Mouse (Mus musculus): Measurements from ENCODE around the gene Fam173b.

Fam173b gene

GRCm38 (mm10) chr15:31636091-31636595 lies 34.5 kb downstream of the Fam173b start:
- no peak for DNase-seq (ENCODE audit: low spot score)

GRCm38 (mm10) chr15:31647225-31647624 lies 45.6 kb downstream of the Fam173b start:
- no peak for DNase-seq (ENCODE audit: low spot score)

GRCm38 (mm10) chr15:31647851-31648569 lies 46.4 kb downstream of the Fam173b start:
- DNase-seq (ENCODE audit: low spot score), result no peak

- DNase-seq (ENCODE audit: low spot score), result no peak
Measured at GRCm38 (mm10) chr15:31649691-31650090, 48.0 kb downstream of the Fam173b start.

- no peak for DNase-seq (ENCODE audit: low spot score)
Measured at GRCm38 (mm10) chr15:31650821-31651220, 49.2 kb downstream of the Fam173b start.

GRCm38 (mm10) chr15:31660133-31660795 lies 58.6 kb downstream of the Fam173b start:
- DNase-seq (ENCODE audit: low spot score), result no peak

GRCm38 (mm10) chr15:31660844-31661243 lies 59.2 kb downstream of the Fam173b start:
- DNase-seq (ENCODE audit: low spot score), result no peak

- no peak for DNase-seq (ENCODE audit: low spot score)
Measured at GRCm38 (mm10) chr15:31661802-31662201, 60.1 kb downstream of the Fam173b start.

- no peak for DNase-seq (ENCODE audit: low spot score)
Measured at GRCm38 (mm10) chr15:31663074-31663473, 61.4 kb downstream of the Fam173b start.
